Mouse (Mus musculus): ENCODE results near the gene Pfpl. TPM values are rescaled to one million over a fixed set of nuclear protein-coding genes. Genes with fewer than 3 reads are reported as not detected.

The Pfpl gene
- not detected for polyA plus RNA-seq (2015; fragmentation: Illumina TruSeq; extraction: RNeasy Lipid Tissue Mini Kit (QIAGEN cat#74804); ENCODE audit: insufficient read depth, low replicate concordance)

GRCm38 (mm10) chr19:12427605-12428004 lies at the start of gene Pfpl:
Pfpl (plus strand) TSS chr19:12427905.

GRCm38 (mm10) chr19:12386979-12387378 lies 40.7 kb upstream of the Pfpl start, which contains the start of gene Olfr1440:
Olfr1440 (plus strand) TSS chr19:12387279.

GRCm38 (mm10) chr19:12417361-12417760 lies 10.3 kb upstream of the Pfpl start, which contains the start of gene Olfr1441:
Olfr1441 (plus strand) TSS chr19:12417433.

GRCm38 (mm10) chr19:12460282-12461249 lies 32.9 kb downstream of the Pfpl start, which contains the start of gene Mpeg1:
Mpeg1 (plus strand) TSS chr19:12460779.

Other genes with a start within 250 kb of the Pfpl start
- gene Olfr1431, start 227.3 kb upstream of the Pfpl start, polyA plus RNA-seq (2015; fragmentation: Illumina TruSeq; extraction: RNeasy Lipid Tissue Mini Kit (QIAGEN cat#74804); ENCODE audit: insufficient read depth, low replicate concordance): not detected
- not detected for gene Olfr1432, start 195.3 kb upstream of the Pfpl start, polyA plus RNA-seq (2015; fragmentation: Illumina TruSeq; extraction: RNeasy Lipid Tissue Mini Kit (QIAGEN cat#74804); ENCODE audit: insufficient read depth, low replicate concordance)
- not detected for gene Olfr262, start 186.2 kb upstream of the Pfpl start, polyA plus RNA-seq (2015; fragmentation: Illumina TruSeq; extraction: RNeasy Lipid Tissue Mini Kit (QIAGEN cat#74804); ENCODE audit: insufficient read depth, low replicate concordance)
- gene Olfr235, start 166.9 kb upstream of the Pfpl start, polyA plus RNA-seq (2015; fragmentation: Illumina TruSeq; extraction: RNeasy Lipid Tissue Mini Kit (QIAGEN cat#74804); ENCODE audit: insufficient read depth, low replicate concordance): not detected
- gene Olfr1434, start 148.1 kb upstream of the Pfpl start, polyA plus RNA-seq (2015; fragmentation: Illumina TruSeq; extraction: RNeasy Lipid Tissue Mini Kit (QIAGEN cat#74804); ENCODE audit: insufficient read depth, low replicate concordance): not detected
- gene Olfr1436, start 128.8 kb upstream of the Pfpl start, polyA plus RNA-seq (2015; fragmentation: Illumina TruSeq; extraction: RNeasy Lipid Tissue Mini Kit (QIAGEN cat#74804); ENCODE audit: insufficient read depth, low replicate concordance): not detected
- gene Olfr1437, start 102.8 kb upstream of the Pfpl start, polyA plus RNA-seq (2015; fragmentation: Illumina TruSeq; extraction: RNeasy Lipid Tissue Mini Kit (QIAGEN cat#74804); ENCODE audit: insufficient read depth, low replicate concordance): not detected
- not detected for gene Olfr1438-ps1, start 92.0 kb upstream of the Pfpl start, polyA plus RNA-seq (2015; fragmentation: Illumina TruSeq; extraction: RNeasy Lipid Tissue Mini Kit (QIAGEN cat#74804); ENCODE audit: insufficient read depth, low replicate concordance)
- gene Olfr1440, start 40.6 kb upstream of the Pfpl start, polyA plus RNA-seq (2015; fragmentation: Illumina TruSeq; extraction: RNeasy Lipid Tissue Mini Kit (QIAGEN cat#74804); ENCODE audit: insufficient read depth, low replicate concordance): not detected
- gene Olfr1441, start 10.5 kb upstream of the Pfpl start, polyA plus RNA-seq (2015; fragmentation: Illumina TruSeq; extraction: RNeasy Lipid Tissue Mini Kit (QIAGEN cat#74804); ENCODE audit: insufficient read depth, low replicate concordance): not detected
- gene Mpeg1, start 32.9 kb downstream of the Pfpl start, polyA plus RNA-seq (2015; fragmentation: Illumina TruSeq; extraction: RNeasy Lipid Tissue Mini Kit (QIAGEN cat#74804); ENCODE audit: insufficient read depth, low replicate concordance): 441 TPM
- 11.5 TPM for gene Dtx4, start 73.5 kb downstream of the Pfpl start, polyA plus RNA-seq (2015; fragmentation: Illumina TruSeq; extraction: RNeasy Lipid Tissue Mini Kit (QIAGEN cat#74804); ENCODE audit: insufficient read depth, low replicate concordance)
- 218 TPM for gene Fam111a, start 117.8 kb downstream of the Pfpl start, polyA plus RNA-seq (2015; fragmentation: Illumina TruSeq; extraction: RNeasy Lipid Tissue Mini Kit (QIAGEN cat#74804); ENCODE audit: insufficient read depth, low replicate concordance)
- not detected for gene Gm4952, start 172.1 kb downstream of the Pfpl start, polyA plus RNA-seq (2015; fragmentation: Illumina TruSeq; extraction: RNeasy Lipid Tissue Mini Kit (QIAGEN cat#74804); ENCODE audit: insufficient read depth, low replicate concordance)
- not detected for gene Glyat, start 205.4 kb downstream of the Pfpl start, polyA plus RNA-seq (2015; fragmentation: Illumina TruSeq; extraction: RNeasy Lipid Tissue Mini Kit (QIAGEN cat#74804); ENCODE audit: insufficient read depth, low replicate concordance)
- gene Olfr1442, start 242.5 kb downstream of the Pfpl start, polyA plus RNA-seq (2015; fragmentation: Illumina TruSeq; extraction: RNeasy Lipid Tissue Mini Kit (QIAGEN cat#74804); ENCODE audit: insufficient read depth, low replicate concordance): not detected